Mouse (Mus musculus) adrenal gland, adult 2 months (tissue): Measurements from ENCODE around the gene Prdm16. TPM values are rescaled to one million over a fixed set of nuclear protein-coding genes. Genes with fewer than 3 reads are reported as not detected.
A peak's percentile ranks its signal among the peaks of the same experiment; 100 is the strongest.

Source experiments
- DNase-seq: peaks from one replicate; pipeline ENCODE4 v3.0.0; 2021
- polyA plus RNA-seq: library from polyadenylated mRNA; depleted of rRNA; stranded (reverse); fragments of >200 nt; gene quantifications from 2 replicates; pipeline ENCODE4 v1.2.3, GENCODE M21; 2012
- total RNA-seq, 2 experiments: library from RNA; stranded (reverse); gene quantifications; 2 replicates each; pipeline ENCODE4 v1.2.3; 2021

Gene Prdm16
- total and polyA plus RNA-seq, 3 experiments = 5.4 to 10.6 (median 7.2) TPM

GRCm38 (mm10) chr4:154558041-154558440 lies 78.6 kb downstream of the Prdm16 start:
- DNase-seq = no peak

GRCm38 (mm10) chr4:154557168-154557567 lies 79.5 kb downstream of the Prdm16 start:
- DNase-seq = no peak

GRCm38 (mm10) chr4:154556418-154556817 lies 80.3 kb downstream of the Prdm16 start:
- DNase-seq = no peak

- no peak for DNase-seq
Measured at GRCm38 (mm10) chr4:154549961-154550393, 86.7 kb downstream of the Prdm16 start.

GRCm38 (mm10) chr4:154549497-154549896 lies 87.2 kb downstream of the Prdm16 start:
- DNase-seq = no peak

- no peak for DNase-seq
Measured at GRCm38 (mm10) chr4:154547176-154547855, 89.4 kb downstream of the Prdm16 start.

- no peak for DNase-seq
Measured at GRCm38 (mm10) chr4:154545296-154545695, 91.4 kb downstream of the Prdm16 start.

- no peak for DNase-seq
Measured at GRCm38 (mm10) chr4:154543921-154544320, 92.8 kb downstream of the Prdm16 start.

GRCm38 (mm10) chr4:154543128-154543527 lies 93.5 kb downstream of the Prdm16 start:
- DNase-seq = no peak

- DNase-seq = no peak
Measured at GRCm38 (mm10) chr4:154542568-154542967, 94.1 kb downstream of the Prdm16 start.

GRCm38 (mm10) chr4:154541632-154542276 lies 94.9 kb downstream of the Prdm16 start:
- DNase-seq = no peak

- no peak for DNase-seq
Measured at GRCm38 (mm10) chr4:154540671-154541070, 96.0 kb downstream of the Prdm16 start.

- DNase-seq = no peak
Measured at GRCm38 (mm10) chr4:154539703-154540102, 97.0 kb downstream of the Prdm16 start.

- no peak for DNase-seq
Measured at GRCm38 (mm10) chr4:154538727-154539126, 97.9 kb downstream of the Prdm16 start.

- DNase-seq = no peak
Measured at GRCm38 (mm10) chr4:154536110-154536509, 100.6 kb downstream of the Prdm16 start.

GRCm38 (mm10) chr4:154531368-154531767 lies 105.3 kb downstream of the Prdm16 start:
- no peak for DNase-seq

- peak; percentile 16 for DNase-seq
Measured at GRCm38 (mm10) chr4:154530336-154530735, 106.3 kb downstream of the Prdm16 start.

GRCm38 (mm10) chr4:154527506-154527905 lies 109.2 kb downstream of the Prdm16 start:
- peak; percentile 59 for DNase-seq

- no peak for DNase-seq
Measured at GRCm38 (mm10) chr4:154526351-154526786, 110.3 kb downstream of the Prdm16 start.

- DNase-seq = no peak
Measured at GRCm38 (mm10) chr4:154523898-154524297, 112.8 kb downstream of the Prdm16 start.

GRCm38 (mm10) chr4:154521881-154522676 lies 114.6 kb downstream of the Prdm16 start:
- peak; percentile 24 for DNase-seq

GRCm38 (mm10) chr4:154519470-154520037 lies 117.1 kb downstream of the Prdm16 start:
- DNase-seq = no peak
